Mouse (Mus musculus): Measurements from ENCODE around the gene Atrnl1.

GRCm38 (mm10) chr19:58143853-58144454, 533.1 kb downstream of the Atrnl1 start:
- TF ChIP-seq EP300 (IDR thresholded peaks at IDR 0.05) (no peak), CTCF (IDR thresholded peaks at IDR 0.05) (no peak)
